7 mouse cellular contexts compared by ENCODE assay signal in genomic region chr12:100289267-100290177, GRCm38 (mm10).
DNase-seq lines count a peak whose midpoint lies in the region; ATAC-seq and TF ChIP-seq lines count a peak whose summit lies in the region.

No protein-coding gene starts in this region.

- H3K4me3 ChIP-seq in embryonic facial prominence, embryonic 13.5 days: no peak overlapping the region
- H3K4me3 ChIP-seq in heart, embryonic 10.5 days: no peak overlapping the region
- H3K4me3 ChIP-seq in liver, embryonic 14.5 days (ENCODE audit: insufficient read depth in 1 of 2, low read depth in 2 of 2, low read length in 2 of 2): no peak overlapping the region

- H3K27me3 ChIP-seq in embryonic facial prominence, embryonic 13.5 days: no peaks in the 10 kb centered on the region
- H3K27me3 ChIP-seq in heart, embryonic 10.5 days (ENCODE audit: insufficient read depth, poor library complexity, severe bottlenecking): no peaks in the 10 kb centered on the region; the same call in 1 of the 2 replicates
- no peaks in the 10 kb centered on the region for H3K27me3 ChIP-seq in liver, embryonic 14.5 days (ENCODE audit: control insufficient read depth, insufficient read depth, low read length)

- no peak overlapping the region for H3K9ac ChIP-seq in embryonic facial prominence, embryonic 13.5 days
- no peak overlapping the region for H3K9ac ChIP-seq in liver, embryonic 14.5 days (replicated peaks)

- WGBS in embryonic facial prominence, embryonic 13.5 days: 22% methylated on average over 8 of the region's 8 CpGs
- WGBS in heart, embryonic 10.5 days: 33% methylated on average over 8 of the region's 8 CpGs
- 50% methylated on average over 8 of the region's 8 CpGs for WGBS in liver, embryonic 14.5 days (ENCODE audit: insufficient replicate concordance)

- peak; percentile 67 for DNase-seq in brain, embryonic 18.5 days (ENCODE audit: low read depth, low spot score)
- no peak for DNase-seq in heart, embryonic 10.5 days (ENCODE audit: low spot score)
- DNase-seq in kidney, adult 8-10 months: peak; percentile 76 to 86
- no peak for DNase-seq in liver, embryonic 14.5 days (ENCODE audit: low read depth in 3 of 3, low spot score in 3 of 3)
- peak; percentile 68 for DNase-seq in ovary, postnatal 10 days (ENCODE audit: low spot score)

- no peaks in the 10 kb centered on the region for H3K9me3 ChIP-seq in embryonic facial prominence, embryonic 13.5 days
- H3K9me3 ChIP-seq in heart, embryonic 10.5 days: no peaks in the 10 kb centered on the region
- H3K9me3 ChIP-seq in liver, embryonic 14.5 days (ENCODE audit: control insufficient read depth, low read length): no peaks in the 10 kb centered on the region

- peaks cover 39% of the 10 kb centered on the region for H3K4me1 ChIP-seq in embryonic facial prominence, embryonic 13.5 days
- peaks cover 33% of the 10 kb centered on the region for H3K4me1 ChIP-seq in heart, embryonic 10.5 days
- peaks cover 0 to 2% of the 10 kb centered on the region in 2 experiments; a peak in 1 of 4 replicates for H3K4me1 ChIP-seq in liver, embryonic 14.5 days (replicated peaks; ENCODE audit: control insufficient read depth in 2 of 2, insufficient read depth in 2 of 2, low read length in 1 of 2)

- peak; percentile 63 for ATAC-seq in embryonic facial prominence, embryonic 13.5 days (ENCODE audit: insufficient number of reproducible peaks, insufficient read depth, low FRiP score, low TSS enrichment, low read depth)
- peak; percentile 24; the same call in 1 of the 2 replicates for ATAC-seq in liver, embryonic 14.5 days (ENCODE audit: insufficient read depth)
- no peak for ATAC-seq in megakaryocyte progenitor cell, adult 5-6 weeks (replicated peaks; ENCODE audit: poor library complexity)

- peak overlapping the region; percentile 84 for H3K27ac ChIP-seq in embryonic facial prominence, embryonic 13.5 days
- H3K27ac ChIP-seq in heart, embryonic 10.5 days: peak overlapping the region; percentile 73
- no peak overlapping the region for H3K27ac ChIP-seq in liver, embryonic 14.5 days

- peak overlapping the region; percentile 22; the same call in 1 of the 2 replicates for H3K4me2 ChIP-seq in embryonic facial prominence, embryonic 13.5 days
- no peak overlapping the region for H3K4me2 ChIP-seq in liver, embryonic 14.5 days (ENCODE audit: low read depth)

- H3K36me3 ChIP-seq in embryonic facial prominence, embryonic 13.5 days: no peaks in the 10 kb centered on the region
- H3K36me3 ChIP-seq in heart, embryonic 10.5 days: no peaks in the 10 kb centered on the region
- H3K36me3 ChIP-seq in liver, embryonic 14.5 days (replicated peaks; ENCODE audit: control insufficient read depth, insufficient read depth, low read depth): no peaks in the 10 kb centered on the region

- no peak for TF ChIP-seq CTCF in liver, embryonic 14.5 days (IDR thresholded peaks at IDR 0.05; ENCODE audit: low read depth)

- no peak for TF ChIP-seq EP300 in liver, embryonic 14.5 days (IDR thresholded peaks at IDR 0.05; ENCODE audit: low read depth)

Comparison
In these comparisons a context has a peak if more than half of its experiments do, and no peak if none do; other contexts are left out.
1. DNase-seq: peak in brain, embryonic 18.5 days (single experiment), kidney, adult 8-10 months (2 of 2) and ovary, postnatal 10 days (single experiment); none in heart, embryonic 10.5 days (single experiment) and liver, embryonic 14.5 days (0 of 3).